ENCODE assay signal across 8 mouse cellular contexts in genomic region chr12:85289157-85290000, GRCm38 (mm10). TPM values are rescaled to one million over a fixed set of nuclear protein-coding genes. Genes with fewer than 3 reads are reported as not detected.
DNase-seq lines count a peak whose midpoint lies in the region; ATAC-seq and TF ChIP-seq lines count a peak whose summit lies in the region.

No protein-coding gene starts in this region.

- peaks cover 17% of the 10 kb centered on the region for H3K4me1 ChIP-seq in kidney, adult 2 months (ENCODE audit: control insufficient read depth, insufficient read depth, low read length)
- H3K4me1 ChIP-seq in lung, embryonic 14.5 days (ENCODE audit: insufficient read depth) = 0 out of 2 replicates have a peak, but pooled peaks cover 7% of the 10 kb centered on the region
- no peaks in the 10 kb centered on the region for H3K4me1 ChIP-seq in stomach, postnatal 0 days (replicated peaks; ENCODE audit: control insufficient read depth, insufficient read depth)

- no peak for TF ChIP-seq CTCF in kidney, adult 2 months (conservative IDR thresholded peaks at IDR 0.05; ENCODE audit: insufficient read depth, insufficient read length, low read depth, low read length)
- TF ChIP-seq CTCF in lung, embryonic 14.5 days (IDR thresholded peaks at IDR 0.05; ENCODE audit: low read depth) = no peak
- TF ChIP-seq CTCF in stomach, postnatal 0 days (IDR thresholded peaks at IDR 0.05; ENCODE audit: low read depth) = no peak

- TF ChIP-seq EP300 in stomach, postnatal 0 days (optimal IDR thresholded peaks at IDR 0.05) = peak; percentile 32

- 24% methylated on average over 24 of the region's 24 CpGs for WGBS in kidney, adult 2 months
- 47% methylated on average over 24 of the region's 24 CpGs for WGBS in lung, embryonic 14.5 days
- WGBS in stomach, postnatal 0 days = 29% methylated on average over 24 of the region's 24 CpGs

- no peaks in the 10 kb centered on the region for H3K27me3 ChIP-seq in kidney, adult 2 months (replicated peaks; ENCODE audit: control insufficient read depth, insufficient read depth, low read length)
- no peaks in the 10 kb centered on the region for H3K27me3 ChIP-seq in lung, embryonic 14.5 days (ENCODE audit: insufficient read depth, low read length)
- H3K27me3 ChIP-seq in stomach, postnatal 0 days (ENCODE audit: control insufficient read depth, insufficient read depth, low read length) = no peaks in the 10 kb centered on the region

- peak overlapping the region; percentile 83 for H3K4me2 ChIP-seq in lung, embryonic 14.5 days
- peak overlapping the region; percentile 66 for H3K4me2 ChIP-seq in stomach, postnatal 0 days (replicated peaks; ENCODE audit: low read depth)

- DNase-seq in adrenal gland, postnatal 14 days = peak; percentile 21
- no peak for DNase-seq in adrenal gland, adult 2 months
- DNase-seq in gastrocnemius, postnatal 25 days = peak; percentile 36
- peak; percentile 71 for DNase-seq in kidney, adult 2 months
- DNase-seq in lung, embryonic 14.5 days = peak; percentile 68
- DNase-seq in stomach, postnatal 0 days (ENCODE audit: low spot score) = peak; percentile 61
- DNase-seq in cerebellum, postnatal 25 days = no peak
- DNase-seq in cerebellum, adult 11-12 months = no peak

- TF ChIP-seq POLR2A in kidney, adult 2 months (IDR thresholded peaks at IDR 0.05; ENCODE audit: low read depth, low read length) = no peak

- peak overlapping the region; percentile 64 for H3K4me3 ChIP-seq in kidney, adult 2 months (ENCODE audit: insufficient read depth, low read depth, low read length)
- H3K4me3 ChIP-seq in lung, embryonic 14.5 days (ENCODE audit: low read depth, low read length) = peak overlapping the region; percentile 48; the same call in 1 of the 2 replicates
- peak overlapping the region; percentile 41; the same call in 1 of the 2 replicates for H3K4me3 ChIP-seq in stomach, postnatal 0 days (ENCODE audit: low read depth, low read length)

- peaks cover 7% of the 10 kb centered on the region; the same call in 1 of the 2 replicates for H3K9me3 ChIP-seq in lung, embryonic 14.5 days (ENCODE audit: low read depth, low read length)
- no peaks in the 10 kb centered on the region for H3K9me3 ChIP-seq in stomach, postnatal 0 days (ENCODE audit: control insufficient read depth, low read length)

- H3K9ac ChIP-seq in lung, embryonic 14.5 days = no peak overlapping the region
- H3K9ac ChIP-seq in stomach, postnatal 0 days (ENCODE audit: low read length) = peak overlapping the region; percentile 31; the same call in 1 of the 2 replicates

- H3K27ac ChIP-seq in kidney, adult 2 months (ENCODE audit: insufficient read depth, low read depth, low read length) = peak overlapping the region; percentile 91
- 0 out of 2 replicates have a peak overlapping the region, but pooled peaks have one; percentile 36 for H3K27ac ChIP-seq in lung, embryonic 14.5 days (ENCODE audit: low read depth)
- peak overlapping the region; percentile 83 for H3K27ac ChIP-seq in stomach, postnatal 0 days (replicated peaks)

- peak; percentile 9; the same call in 1 of the 2 replicates for ATAC-seq in lung, embryonic 14.5 days (ENCODE audit: insufficient read depth)
- ATAC-seq in stomach, postnatal 0 days (ENCODE audit: low FRiP score, low TSS enrichment) = peak; percentile 45; the same call in 1 of the 2 replicates

- H3K36me3 ChIP-seq in kidney, adult 2 months (ENCODE audit: control insufficient read depth, insufficient read depth, low read length) = no peaks in the 10 kb centered on the region
- H3K36me3 ChIP-seq in lung, embryonic 14.5 days (ENCODE audit: insufficient read depth) = no peaks in the 10 kb centered on the region
- H3K36me3 ChIP-seq in stomach, postnatal 0 days (ENCODE audit: control insufficient read depth, insufficient read depth, low read length) = no peaks in the 10 kb centered on the region

RNA-seq across cellular contexts. Expression of gene Zc2hc1c, which starts 1.0 kb away (rescaled TPM):
- 0.98 and 1.1 TPM in 2 replicates for total RNA-seq in adrenal gland, postnatal 14 days (2021)
- total RNA-seq in adrenal gland, adult 2 months (2021) = 1 to 10 TPM; 1.2 to 2.5 TPM
- polyA plus RNA-seq in adrenal gland, adult 2 months (2012; rRNA removed) = 0.29 and 0.57 TPM in 2 replicates
- total RNA-seq in gastrocnemius, postnatal 25 days (2021) = 1 to 10 TPM; 1.1 to 1.2 TPM
- 2.8 and 3.2 TPM in 2 replicates for polyA plus RNA-seq in kidney, adult 2 months (2012; rRNA removed)
- polyA plus RNA-seq in lung, embryonic 14.5 days (2014; fragmentation: Nextera tagmentation; extraction: Ambion mirVana) = 0.93 and 1.1 TPM in 2 replicates
- polyA plus RNA-seq in stomach, postnatal 0 days (2015; fragmentation: Nextera tagmentation; extraction: Ambion mirVana) = 0.76 and 0.93 TPM in 2 replicates

RNA-seq across cellular contexts. Expression of gene Acyp1, which starts 1.1 kb away (rescaled TPM):
- total RNA-seq in adrenal gland, postnatal 14 days (2021) = 31.5 and 38.3 TPM in 2 replicates
- total RNA-seq in adrenal gland, adult 2 months (2021) = 10 to 100 TPM; 32.2 to 33.3 TPM
- 3.9 and 6.0 TPM in 2 replicates for polyA plus RNA-seq in adrenal gland, adult 2 months (2012; rRNA removed)
- total RNA-seq in gastrocnemius, postnatal 25 days (2021) = 10 to 100 TPM; 41.4 to 47.9 TPM
- polyA plus RNA-seq in kidney, adult 2 months (2012; rRNA removed) = 9.6 and 19.1 TPM in 2 replicates
- 37.6 and 42.7 TPM in 2 replicates for polyA plus RNA-seq in lung, embryonic 14.5 days (2014; fragmentation: Nextera tagmentation; extraction: Ambion mirVana)
- polyA plus RNA-seq in stomach, postnatal 0 days (2015; fragmentation: Nextera tagmentation; extraction: Ambion mirVana) = 33.6 and 35.9 TPM in 2 replicates

RNA-seq across cellular contexts. Expression of gene Mlh3, which starts 19.0 kb away (rescaled TPM):
- 9.3 and 11.3 TPM in 2 replicates for total RNA-seq in adrenal gland, postnatal 14 days (2021)
- 10 to 100 TPM in 1 of 2 experiments, 1 to 10 TPM in 1; 7.8 to 15.9 TPM for total RNA-seq in adrenal gland, adult 2 months (2021)
- polyA plus RNA-seq in adrenal gland, adult 2 months (2012; rRNA removed) = 2.0 and 2.2 TPM in 2 replicates
- total RNA-seq in gastrocnemius, postnatal 25 days (2021) = 1 to 10 TPM; 6.3 to 7.3 TPM
- polyA plus RNA-seq in kidney, adult 2 months (2012; rRNA removed) = 8.1 and 9.6 TPM in 2 replicates
- polyA plus RNA-seq in lung, embryonic 14.5 days (2014; fragmentation: Nextera tagmentation; extraction: Ambion mirVana) = 8.8 and 10.2 TPM in 2 replicates
- polyA plus RNA-seq in stomach, postnatal 0 days (2015; fragmentation: Nextera tagmentation; extraction: Ambion mirVana) = 3.0 and 3.2 TPM in 2 replicates

RNA-seq across cellular contexts. Expression of gene Nek9, which starts 49.8 kb away (rescaled TPM):
- total RNA-seq in adrenal gland, postnatal 14 days (2021) = 65.7 and 66.2 TPM in 2 replicates
- total RNA-seq in adrenal gland, adult 2 months (2021) = 10 to 100 TPM; 71.0 to 95.8 TPM
- 25.3 and 26.6 TPM in 2 replicates for polyA plus RNA-seq in adrenal gland, adult 2 months (2012; rRNA removed)
- 10 to 100 TPM; 76.8 to 83.5 TPM for total RNA-seq in gastrocnemius, postnatal 25 days (2021)
- polyA plus RNA-seq in kidney, adult 2 months (2012; rRNA removed) = 24.9 and 27.8 TPM in 2 replicates
- 17.2 and 18.2 TPM in 2 replicates for polyA plus RNA-seq in lung, embryonic 14.5 days (2014; fragmentation: Nextera tagmentation; extraction: Ambion mirVana)
- 7.2 and 8.1 TPM in 2 replicates for polyA plus RNA-seq in stomach, postnatal 0 days (2015; fragmentation: Nextera tagmentation; extraction: Ambion mirVana)

Comparison
In these comparisons a context has a peak if more than half of its experiments do, and no peak if none do; other contexts are left out.
1. DNase-seq: peak in adrenal gland, postnatal 14 days (single experiment), gastrocnemius, postnatal 25 days (single experiment), kidney, adult 2 months (single experiment), lung, embryonic 14.5 days (single experiment) and stomach, postnatal 0 days (single experiment); none in adrenal gland, adult 2 months (single experiment), cerebellum, postnatal 25 days (0 of 2) and cerebellum, adult 11-12 months (single experiment).
2. H3K27ac ChIP-seq: peak in every context shown above with its lines; median percentile 91 in kidney, adult 2 months; 83 in stomach, postnatal 0 days; 36 in lung, embryonic 14.5 days.
3. Peak in every context shown above with its lines, with median percentiles within 50 percentile points of each other: H3K4me3 ChIP-seq.